Mouse (Mus musculus) olfactory bulb, adult 2 months (tissue): ENCODE measurements around the gene Kcnab3.

ENCODE experiments used
- CTCF ChIP-seq: fragments of 200-500 bp; IDR thresholded peaks from 2 replicates; pipeline ENCODE4 v1.5.1; 2012; ENCODE audit warnings: low read depth, mild to moderate bottlenecking, low read length, moderate library complexity; ENCODE audit not compliant: insufficient read depth
- POLR2A ChIP-seq: fragments of 200-500 bp; IDR thresholded peaks from 2 replicates; pipeline ENCODE4 v1.6.1; 2012; ENCODE audit warnings: mild to moderate bottlenecking, low read depth, low read length, moderate library complexity; ENCODE audit not compliant: insufficient read depth

DNA sequence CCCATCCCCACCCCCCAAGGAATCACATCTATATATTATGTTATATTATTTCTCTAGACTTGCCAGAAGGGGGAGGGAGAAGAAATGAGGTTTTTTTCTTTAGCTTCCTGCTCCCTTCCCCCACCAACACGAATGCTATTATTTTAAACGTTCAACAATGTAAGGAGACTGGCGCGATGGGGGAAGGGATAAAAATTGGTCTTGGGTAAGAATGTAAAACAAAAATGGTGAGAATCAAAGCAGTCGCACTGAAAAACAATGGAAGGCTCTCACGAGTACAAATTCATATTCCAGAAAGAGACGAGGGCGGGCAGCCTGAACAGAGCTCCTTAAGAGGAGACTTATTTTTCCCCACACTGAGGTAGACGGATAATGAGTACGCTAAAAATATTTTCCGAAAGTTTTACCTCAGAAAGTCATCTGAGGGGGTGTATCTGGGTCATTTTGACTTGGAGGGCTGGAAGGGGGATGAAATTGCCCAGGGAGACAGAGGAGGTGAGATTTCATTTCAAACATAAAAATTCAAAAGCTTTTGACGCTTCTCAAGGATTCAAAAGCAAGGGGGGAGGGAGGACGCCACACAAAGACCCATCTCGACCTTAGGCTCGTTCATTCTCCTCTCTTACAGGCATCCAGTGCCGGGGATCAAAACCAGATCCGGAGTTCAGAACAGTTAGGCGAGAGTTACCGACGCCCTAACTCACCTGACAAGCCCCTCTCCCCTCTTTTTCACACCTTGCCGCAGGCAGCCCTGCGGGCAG is 41.0 kb downstream of the Kcnab3 start:
- TF ChIP-seq POLR2A: no peak
- no peak for TF ChIP-seq CTCF
